Mouse (Mus musculus): ENCODE results near the gene Cdc42se2. TPM values are rescaled to one million over a fixed set of nuclear protein-coding genes. Genes with fewer than 3 reads are reported as not detected.
A peak's percentile ranks its signal among the peaks of the same experiment; 100 is the strongest.

The Cdc42se2 gene
- polyA plus RNA-seq (2015; fragmentation: Nextera tagmentation; extraction: Ambion mirVana): 141 and 145 TPM in 2 replicates

DNA sequence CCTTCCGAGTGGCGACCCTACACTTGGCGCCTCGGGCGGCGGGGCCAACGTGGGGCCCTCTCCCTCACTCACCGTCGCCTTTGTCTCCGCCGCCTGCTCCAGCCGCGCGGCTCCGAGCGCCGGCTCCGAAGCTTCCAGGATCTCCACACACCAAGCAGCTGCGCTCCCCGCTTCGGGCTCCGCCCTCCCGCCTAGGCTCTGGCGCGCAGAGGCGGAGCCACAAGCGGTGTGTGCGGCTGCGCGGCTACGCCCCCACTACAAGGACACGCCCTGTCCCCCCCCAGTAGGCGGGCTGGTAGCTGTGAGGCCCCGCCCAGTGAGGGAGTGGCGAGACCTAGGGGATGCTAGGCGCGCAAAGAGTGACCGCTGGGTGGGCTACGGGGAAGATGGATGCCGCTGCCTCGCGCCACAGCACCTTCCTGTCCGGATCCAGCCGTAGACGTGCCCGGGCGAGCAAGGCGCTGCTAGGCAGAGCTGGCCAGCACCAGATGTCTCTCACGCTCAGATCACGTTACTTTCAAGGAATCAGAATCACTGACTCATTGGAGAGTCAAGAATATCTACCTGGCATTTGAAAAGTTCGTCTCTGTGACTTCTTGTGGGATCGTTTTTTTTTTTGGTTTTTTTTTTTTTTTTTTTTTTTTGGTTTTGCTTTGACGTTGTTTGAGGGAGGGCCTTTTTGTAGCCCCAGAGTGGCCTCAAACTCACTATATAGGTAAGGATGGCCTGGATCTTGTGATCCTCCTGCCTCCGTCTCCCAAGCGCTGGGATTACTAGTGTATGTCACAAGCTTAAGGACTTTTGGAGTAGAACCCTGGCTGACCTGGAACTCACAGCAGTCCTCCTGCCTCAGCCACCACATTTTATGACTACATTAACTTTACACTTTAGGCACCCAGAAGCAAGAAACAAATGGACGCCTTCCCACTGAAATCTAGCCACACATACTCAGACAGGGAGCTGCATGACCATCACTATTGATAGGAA lies at the start of gene Cdc42se2:
TSS of gene Cdc42se2 (minus strand) at position 188 of the 987 bp plus-strand sequence.
- peaks cover 23% of the 10 kb centered on the region for H3K4me1 ChIP-seq (replicated peaks)
- H3K27me3 ChIP-seq: no peaks in the 10 kb centered on the region
- H3K4me2 ChIP-seq: peak within 1 kb of the TSS; percentile 79
- peak within 1 kb of the TSS; percentile 88 for H3K4me3 ChIP-seq
- H3K9me3 ChIP-seq: no peaks in the 10 kb centered on the region
- peak within 1 kb of the TSS; percentile 84 for H3K9ac ChIP-seq
- peak; percentile 99 for ATAC-seq (ENCODE audit: low FRiP score, low read depth)
- 3% methylated on average over 56 of the region's 56 CpGs for WGBS
- H3K36me3 ChIP-seq: no peaks in the 10 kb centered on the region
- H3K27ac ChIP-seq (replicated peaks): peak within 1 kb of the TSS; percentile 98

GRCm38 (mm10) chr11:54836106-54836505 lies 48.6 kb upstream of the Cdc42se2 start:
- Histone ChIP-seq H3K4me1 (replicated peaks) (no peaks in the 10 kb centered on the region), H3K27ac (replicated peaks) (no peak overlapping the region)

GRCm38 (mm10) chr11:54834596-54834995 lies 47.1 kb upstream of the Cdc42se2 start:
- 60% methylated on average over 2 of the region's 2 CpGs for WGBS
- Histone ChIP-seq H3K9ac (no peak overlapping the region), H3K4me3 (no peak overlapping the region), H3K4me2 (no peak overlapping the region), H3K4me1 (replicated peaks) (no peaks in the 10 kb centered on the region), H3K27ac (replicated peaks) (no peak overlapping the region), H3K27me3 (no peaks in the 10 kb centered on the region), H3K9me3 (no peaks in the 10 kb centered on the region), H3K36me3 (no peaks in the 10 kb centered on the region)
- ATAC-seq (ENCODE audit: low FRiP score, low read depth): no peak

More at GRCm38 (mm10) chr11:54836106-54836505, 48.6 kb upstream of the Cdc42se2 start:
- Histone ChIP-seq H3K36me3 (no peaks in the 10 kb centered on the region), H3K9me3 (no peaks in the 10 kb centered on the region), H3K27me3 (no peaks in the 10 kb centered on the region), H3K4me3 (no peak overlapping the region), H3K4me2 (no peak overlapping the region), H3K9ac (no peak overlapping the region)
- ATAC-seq (ENCODE audit: low FRiP score, low read depth): no peak
- WGBS: 84% methylated on average over 9 of the region's 9 CpGs

GRCm38 (mm10) chr11:54833833-54834232 lies 46.4 kb upstream of the Cdc42se2 start:
- Histone ChIP-seq H3K4me3 (no peak overlapping the region), H3K4me2 (no peak overlapping the region), H3K4me1 (replicated peaks) (no peaks in the 10 kb centered on the region), H3K9ac (no peak overlapping the region), H3K36me3 (no peaks in the 10 kb centered on the region), H3K9me3 (no peaks in the 10 kb centered on the region), H3K27me3 (no peaks in the 10 kb centered on the region), H3K27ac (replicated peaks) (no peak overlapping the region)
- WGBS: 86% methylated on average over 4 of the region's 4 CpGs
- ATAC-seq (ENCODE audit: low FRiP score, low read depth): no peak

- Histone ChIP-seq H3K27ac (replicated peaks) (no peak overlapping the region), H3K4me1 (replicated peaks) (no peaks in the 10 kb centered on the region), H3K4me2 (no peak overlapping the region), H3K27me3 (no peaks in the 10 kb centered on the region), H3K9ac (no peak overlapping the region), H3K9me3 (no peaks in the 10 kb centered on the region), H3K4me3 (no peak overlapping the region), H3K36me3 (no peaks in the 10 kb centered on the region)
- WGBS: 79% methylated on average over 8 of the region's 8 CpGs
- ATAC-seq (ENCODE audit: low FRiP score, low read depth): no peak
Measured at GRCm38 (mm10) chr11:54826819-54827218, 39.3 kb upstream of the Cdc42se2 start.

DNA sequence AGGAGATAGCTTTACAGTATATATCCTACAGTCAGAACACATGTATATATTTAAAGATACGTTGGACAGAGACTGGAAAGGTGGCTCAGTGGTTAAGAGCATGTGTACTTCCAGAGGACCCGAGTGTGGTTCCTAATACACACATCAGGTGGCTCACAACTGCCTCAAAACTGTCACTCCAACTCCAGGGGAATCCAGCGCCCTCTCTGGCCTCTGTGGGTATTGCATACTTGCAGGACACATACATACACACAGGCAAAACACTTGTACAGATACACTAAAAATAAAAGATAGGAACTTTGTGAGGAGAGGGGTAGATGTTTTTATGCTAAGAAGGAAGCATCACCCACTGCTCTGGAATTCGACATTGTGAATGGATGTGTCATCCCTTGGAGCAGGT lies 38.3 kb upstream of the Cdc42se2 start:
- H3K36me3 ChIP-seq: no peaks in the 10 kb centered on the region
- no peak overlapping the region for H3K27ac ChIP-seq (replicated peaks)
- no peaks in the 10 kb centered on the region for H3K9me3 ChIP-seq
- H3K4me2 ChIP-seq: no peak overlapping the region
- no peak for ATAC-seq (ENCODE audit: low FRiP score, low read depth)
- H3K4me1 ChIP-seq (replicated peaks): no peaks in the 10 kb centered on the region
- WGBS: 83% methylated on average over 4 of the region's 4 CpGs
- no peaks in the 10 kb centered on the region for H3K27me3 ChIP-seq
- H3K9ac ChIP-seq: no peak overlapping the region
- no peak overlapping the region for H3K4me3 ChIP-seq

DNA sequence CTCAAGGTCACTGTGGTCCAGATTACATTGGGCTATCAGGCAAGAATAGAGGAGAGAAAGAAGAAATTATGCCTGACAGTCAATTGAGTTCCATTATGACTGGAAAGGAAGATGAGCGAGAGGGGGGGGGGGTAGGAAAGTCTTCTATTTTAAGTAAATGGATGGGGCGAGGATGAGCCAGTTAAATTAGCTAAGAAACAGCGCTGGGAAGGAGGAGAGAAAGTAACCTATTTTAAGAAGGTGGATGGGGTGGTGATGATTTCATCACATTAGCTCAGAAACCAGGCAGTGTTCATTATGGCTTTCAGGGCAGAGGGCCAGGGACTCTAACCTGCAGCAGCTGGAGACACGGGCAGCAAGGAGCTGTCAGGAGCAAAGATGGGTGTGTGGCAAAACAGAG lies 36.0 kb upstream of the Cdc42se2 start:
- Histone ChIP-seq H3K4me2 (no peak overlapping the region), H3K9ac (no peak overlapping the region), H3K4me3 (no peak overlapping the region), H3K27ac (replicated peaks) (no peak overlapping the region), H3K36me3 (no peaks in the 10 kb centered on the region), H3K9me3 (no peaks in the 10 kb centered on the region), H3K4me1 (replicated peaks) (no peaks in the 10 kb centered on the region; the same call in 1 of the 2 replicates), H3K27me3 (no peaks in the 10 kb centered on the region)
- ATAC-seq (ENCODE audit: low FRiP score, low read depth): no peak
- WGBS: 79% methylated on average over 4 of the region's 4 CpGs

GRCm38 (mm10) chr11:54819489-54819888 lies 32.0 kb upstream of the Cdc42se2 start:
- 75% methylated on average over 7 of the region's 7 CpGs for WGBS
- H3K9ac ChIP-seq: no peak overlapping the region
- H3K9me3 ChIP-seq: no peaks in the 10 kb centered on the region
- H3K36me3 ChIP-seq: no peaks in the 10 kb centered on the region
- ATAC-seq (ENCODE audit: low FRiP score, low read depth): no peak
- no peaks in the 10 kb centered on the region; the same call in 1 of the 2 replicates for H3K4me1 ChIP-seq (replicated peaks)
- H3K4me2 ChIP-seq: no peak overlapping the region
- no peaks in the 10 kb centered on the region for H3K27me3 ChIP-seq
- no peak overlapping the region for H3K4me3 ChIP-seq
- H3K27ac ChIP-seq (replicated peaks): no peak overlapping the region

GRCm38 (mm10) chr11:54817449-54817848 lies 30.0 kb upstream of the Cdc42se2 start:
- Histone ChIP-seq H3K4me2 (no peak overlapping the region), H3K4me1 (replicated peaks) (peaks cover 9% of the 10 kb centered on the region), H3K4me3 (no peak overlapping the region), H3K9ac (no peak overlapping the region), H3K27me3 (no peaks in the 10 kb centered on the region), H3K9me3 (no peaks in the 10 kb centered on the region), H3K36me3 (no peaks in the 10 kb centered on the region), H3K27ac (replicated peaks) (no peak overlapping the region; the same call in 1 of the 2 replicates)
- WGBS: 35% methylated on average over 4 of the region's 4 CpGs
- no peak for ATAC-seq (ENCODE audit: low FRiP score, low read depth)

DNA sequence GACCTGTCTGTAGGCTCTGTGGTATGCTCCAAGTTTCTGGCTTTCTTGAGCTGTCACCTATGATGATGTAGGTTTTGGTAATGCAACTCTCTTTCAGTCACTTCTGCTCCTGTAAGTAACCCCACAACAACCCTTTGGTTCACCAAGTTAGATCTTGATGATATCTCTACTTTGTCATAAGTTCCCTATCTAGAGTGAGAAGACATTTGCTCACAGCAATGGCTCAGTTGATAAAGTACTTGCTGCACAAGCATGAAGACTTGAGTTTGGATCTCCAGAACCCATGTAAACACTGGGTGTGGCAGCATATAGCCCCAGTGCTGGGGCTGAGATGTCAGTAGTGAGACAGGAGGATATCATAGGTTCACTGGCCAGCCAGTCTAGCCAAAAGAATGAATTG lies 28.2 kb upstream of the Cdc42se2 start:
- peaks cover 9% of the 10 kb centered on the region for H3K4me1 ChIP-seq (replicated peaks)
- no peaks in the 10 kb centered on the region for H3K9me3 ChIP-seq
- H3K27me3 ChIP-seq: no peaks in the 10 kb centered on the region
- no peak overlapping the region for H3K9ac ChIP-seq
- no peak overlapping the region for H3K4me2 ChIP-seq
- ATAC-seq (ENCODE audit: low FRiP score, low read depth): no peak
- no peak overlapping the region for H3K27ac ChIP-seq (replicated peaks)
- H3K36me3 ChIP-seq: no peaks in the 10 kb centered on the region
- H3K4me3 ChIP-seq: no peak overlapping the region

DNA sequence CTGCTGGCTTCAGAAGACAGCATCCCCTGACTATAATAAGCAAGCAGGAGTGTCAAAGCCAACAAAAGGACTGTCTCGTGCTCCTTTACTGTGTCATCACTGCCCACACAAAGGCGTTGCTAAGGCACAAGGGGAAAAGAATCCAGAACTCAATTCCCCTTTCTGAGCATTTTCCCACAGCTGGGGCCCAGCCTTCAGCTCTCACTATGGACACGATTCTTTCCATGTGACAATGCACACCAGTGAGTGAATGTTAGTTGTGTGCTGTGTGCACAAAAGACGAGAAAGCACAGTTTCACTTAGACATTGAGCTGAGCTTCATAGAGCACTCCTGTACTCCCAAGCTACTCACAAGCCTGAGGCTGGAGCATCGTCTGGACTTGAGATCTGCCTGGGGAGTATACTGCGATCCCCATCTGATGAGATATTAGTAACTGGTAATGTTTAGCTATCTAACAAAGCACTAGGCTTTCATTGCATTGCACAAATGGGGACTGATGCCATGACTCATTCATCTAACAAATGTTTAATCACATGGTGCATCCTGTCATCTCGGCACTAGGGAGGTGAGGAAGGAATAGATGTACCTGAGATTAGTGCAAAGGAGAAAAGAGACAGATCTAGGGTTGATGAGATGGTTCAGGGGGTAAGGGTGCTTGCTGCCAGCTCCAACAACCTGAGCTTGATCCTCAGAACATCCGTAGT lies 25.5 kb upstream of the Cdc42se2 start:
- 10% methylated on average over 8 of the region's 8 CpGs for WGBS
- Histone ChIP-seq H3K27ac (replicated peaks) (peak overlapping the region; percentile 3; the same call in 1 of the 2 replicates), H3K27me3 (no peaks in the 10 kb centered on the region), H3K4me3 (no peak overlapping the region), H3K9ac (no peak overlapping the region), H3K36me3 (no peaks in the 10 kb centered on the region), H3K4me1 (replicated peaks) (peaks cover 9% of the 10 kb centered on the region), H3K9me3 (no peaks in the 10 kb centered on the region), H3K4me2 (no peak overlapping the region)
- ATAC-seq (ENCODE audit: low FRiP score, low read depth): peak; percentile 51; the same call in 1 of the 2 replicates

- H3K27ac ChIP-seq (replicated peaks): peak overlapping the region; percentile 3; the same call in 1 of the 2 replicates
Measured at GRCm38 (mm10) chr11:54812314-54812713, 24.8 kb upstream of the Cdc42se2 start.

More at GRCm38 (mm10) chr11:54812314-54812713, 24.8 kb upstream of the Cdc42se2 start:
- 20% methylated on average over 4 of the region's 4 CpGs for WGBS
- Histone ChIP-seq H3K27me3 (no peaks in the 10 kb centered on the region), H3K4me2 (no peak overlapping the region), H3K9me3 (no peaks in the 10 kb centered on the region), H3K4me3 (no peak overlapping the region), H3K9ac (no peak overlapping the region), H3K4me1 (replicated peaks) (peaks cover 9% of the 10 kb centered on the region), H3K36me3 (no peaks in the 10 kb centered on the region)
- ATAC-seq (ENCODE audit: low FRiP score, low read depth): no peak
